Mouse (Mus musculus) urinary bladder, adult 2 months (tissue): ENCODE measurements at regions not wholly inside any gene's neighbourhood (a gene's known extent, or its start where the extent isn't known, plus 50 kb on each side); places are given as distances from the start of the nearest gene placed in this dataset.
A peak's percentile ranks its signal among the peaks of the same experiment; 100 is the strongest.

Experiments
- DNase-seq: peaks from one replicate; pipeline ENCODE4 v3.0.0; 2022; ENCODE audit warnings: low spot score

- DNase-seq = no peak
Observed at GRCm38 (mm10) chr10:96724436-96725175, 107.8 kb downstream of the Btg1 start.

- DNase-seq = no peak
Observed at GRCm38 (mm10) chr10:96726801-96727780, 110.3 kb downstream of the Btg1 start.

GRCm38 (mm10) chr10:96733581-96733980, 116.8 kb downstream of the Btg1 start:
- no peak for DNase-seq

GRCm38 (mm10) chr10:96735146-96735545, 118.3 kb downstream of the Btg1 start:
- no peak for DNase-seq

GRCm38 (mm10) chr10:96735885-96736628, 119.3 kb downstream of the Btg1 start:
- DNase-seq = no peak

GRCm38 (mm10) chr10:96737972-96738371, 121.2 kb downstream of the Btg1 start:
- no peak for DNase-seq

GRCm38 (mm10) chr10:96738606-96739005, 121.8 kb downstream of the Btg1 start:
- no peak for DNase-seq

GRCm38 (mm10) chr10:96744167-96744777, 127.5 kb downstream of the Btg1 start:
- no peak for DNase-seq

- DNase-seq = no peak
Observed at GRCm38 (mm10) chr10:96747015-96747663, 130.3 kb downstream of the Btg1 start.

- DNase-seq = no peak
Observed at GRCm38 (mm10) chr10:96750861-96751260, 134.1 kb downstream of the Btg1 start.

- DNase-seq = peak; percentile 59
Observed at GRCm38 (mm10) chr10:96751580-96752264, 134.9 kb downstream of the Btg1 start.

GRCm38 (mm10) chr10:96752531-96752930, 135.7 kb downstream of the Btg1 start:
- no peak for DNase-seq

GRCm38 (mm10) chr10:96753521-96753920, 136.7 kb downstream of the Btg1 start:
- DNase-seq = no peak

GRCm38 (mm10) chr10:96755674-96756073, 138.9 kb downstream of the Btg1 start:
- no peak for DNase-seq

GRCm38 (mm10) chr10:96756355-96757084, 139.7 kb downstream of the Btg1 start:
- no peak for DNase-seq

- no peak for DNase-seq
Observed at GRCm38 (mm10) chr10:96757311-96757710, 140.5 kb downstream of the Btg1 start.

GRCm38 (mm10) chr10:96761601-96762000, 144.8 kb downstream of the Btg1 start:
- DNase-seq = no peak

- no peak for DNase-seq
Observed at GRCm38 (mm10) chr10:96765626-96766025, 148.8 kb downstream of the Btg1 start.

GRCm38 (mm10) chr10:96778220-96778619, 161.4 kb downstream of the Btg1 start:
- DNase-seq = no peak

GRCm38 (mm10) chr10:96783966-96784365, 167.2 kb downstream of the Btg1 start:
- no peak for DNase-seq
